Mouse (Mus musculus) hindbrain, embryonic 12.5 days (tissue): ENCODE results near the gene Tpbgl. TPM values are rescaled to one million over a fixed set of nuclear protein-coding genes. Genes with fewer than 3 reads are reported as not detected.

Source experiments
- polyA plus RNA-seq: library from polyadenylated mRNA; unstranded; fragments of >200 nt; fragmentation: Nextera tagmentation; extraction: Ambion mirVana; gene quantifications from 2 replicates; pipeline ENCODE4 v1.2.1, GENCODE M21; 2016

Tpbgl gene
- polyA plus RNA-seq, 1 experiment from 2014 or later = 2.2 TPM

Other genes starting within 250 kb of the Tpbgl start
- 43.8 and 44.5 TPM in 2 replicates for gene Gdpd5, start 245.7 kb downstream of the Tpbgl start, polyA plus RNA-seq
- 39.2 and 47.1 TPM in 2 replicates for gene Klhl35, start 161.1 kb downstream of the Tpbgl start, polyA plus RNA-seq
- gene Rps3, start 143.4 kb downstream of the Tpbgl start, polyA plus RNA-seq = 512 and 534 TPM in 2 replicates
- 16.7 TPM in 2 replicates for gene Arrb1, start 91.6 kb downstream of the Tpbgl start, polyA plus RNA-seq
- 3.2 and 3.8 TPM in 2 replicates for gene Slco2b1, start 84.2 kb upstream of the Tpbgl start, polyA plus RNA-seq
- gene Olfr520, start 103.2 kb upstream of the Tpbgl start, polyA plus RNA-seq = not detected in 2 replicates
- not detected in 2 replicates for gene Olfr521, start 136.4 kb upstream of the Tpbgl start, polyA plus RNA-seq
- gene Neu3, start 201.3 kb upstream of the Tpbgl start, polyA plus RNA-seq = 2.3 and 2.5 TPM in 2 replicates
- gene Xrra1, start 232.0 kb upstream of the Tpbgl start, polyA plus RNA-seq = 0.44 and 0.94 TPM in 2 replicates
- gene Spcs2, start 236.4 kb upstream of the Tpbgl start, polyA plus RNA-seq = 352 and 354 TPM in 2 replicates